Mouse (Mus musculus) ES-Bruce4 (cell line): ENCODE measurements around the gene Usp30.

ENCODE experiments used
- CTCF ChIP-seq: IDR thresholded peaks from one replicate; pipeline ENCODE4 v1.8.1; 2011; ENCODE audit warnings: low read depth, low read length
- EP300 ChIP-seq: IDR thresholded peaks from 2 replicates; pipeline ENCODE4 v1.6.1; 2011; ENCODE audit warnings: low read depth, low read length; ENCODE audit not compliant: insufficient read depth
- POLR2A ChIP-seq: IDR thresholded peaks from one replicate; pipeline ENCODE4 v1.8.1; 2011; ENCODE audit warnings: low read length; ENCODE audit not compliant: insufficient read depth

DNA sequence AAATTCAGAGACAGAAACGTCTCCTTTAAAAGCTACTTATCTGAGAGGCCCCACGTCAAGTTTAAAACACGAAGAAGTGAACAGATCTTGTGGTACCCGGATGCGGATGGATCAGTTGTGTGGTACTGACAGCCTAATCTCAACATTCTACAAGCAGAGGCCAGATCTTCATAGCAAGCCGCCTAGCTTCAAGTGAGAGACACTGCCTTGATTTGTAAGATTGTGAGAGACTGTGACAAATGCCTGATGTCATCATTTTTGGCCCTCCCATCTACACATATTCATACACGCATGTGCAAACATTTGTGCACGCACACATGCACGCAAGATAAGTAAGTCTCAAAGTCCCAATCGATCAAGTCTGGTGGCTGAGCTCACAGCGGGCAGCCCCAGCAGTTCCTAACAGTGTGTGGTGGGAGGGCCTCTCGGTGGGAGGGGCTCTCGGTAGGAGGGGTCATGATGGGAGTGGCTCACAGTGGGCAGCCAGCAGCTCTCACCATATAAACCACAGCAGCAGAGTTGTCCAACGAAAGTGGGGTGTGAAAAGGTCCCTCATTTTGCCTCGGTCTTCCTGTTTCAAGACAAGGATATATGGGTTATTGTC is 23.8 kb upstream of the Usp30 start:
- TF ChIP-seq POLR2A (no peak), CTCF (no peak), EP300 (no peak)
